Mouse (Mus musculus) MEL (cell line): Measurements from ENCODE around the gene Angptl2. TPM values are rescaled to one million over a fixed set of nuclear protein-coding genes. Genes with fewer than 3 reads are reported as not detected.

Source experiments
- DNase-seq: peaks from one replicate; pipeline ENCODE4 v3.0.0; 2011; ENCODE audit warnings: low read depth, low spot score
- H3K27ac ChIP-seq: 2 replicates; pipeline ENCODE4 v1.5.1; 2012; ENCODE audit warnings: low read depth, mild to moderate bottlenecking, control low read depth, low read length, moderate library complexity; ENCODE audit not compliant: control insufficient read depth
- H3K27me3 ChIP-seq, 2 experiments: fragments of 150-350 bp in 1 of 2; sonication (generic) in 1 of 2; 2 replicates each; pipeline ENCODE4 v1.6.1; 2012; ENCODE audit warnings: low read length in 2 of 2, mild to moderate bottlenecking in 2 of 2, improper control_type of control experiment in 1 of 2, moderate library complexity in 1 of 2; ENCODE audit not compliant: insufficient read depth in 2 of 2, control insufficient read depth in 1 of 2
- H3K36me3 ChIP-seq, 2 experiments: 2 replicates each; pipeline ENCODE4 v1.6.1; 2012 to 2014; ENCODE audit warnings: low read length in 2 of 2, improper control_type of control experiment in 1 of 2, inconsistent platforms in 1 of 2, mild to moderate bottlenecking in 1 of 2; ENCODE audit not compliant: insufficient read depth in 2 of 2, control insufficient read depth in 1 of 2
- H3K4me1 ChIP-seq, 2 experiments: fragments of 150-350 bp in 1 of 2; sonication (generic) in 1 of 2; 2 replicates each; pipeline ENCODE4 v1.6.1; 2012; ENCODE audit warnings: low read length in 2 of 2, improper control_type of control experiment in 1 of 2, mild to moderate bottlenecking in 1 of 2; ENCODE audit not compliant: insufficient read depth in 2 of 2, control insufficient read depth in 1 of 2
- H3K4me3 ChIP-seq, 2 experiments: fragments of 150-350 bp in 1 of 2; sonication (generic) in 1 of 2; 2 replicates each; pipeline ENCODE4 v1.5.1; 2012; ENCODE audit warnings: low read depth in 2 of 2, low read length in 2 of 2, mild to moderate bottlenecking in 2 of 2, moderate library complexity in 2 of 2, control low read depth in 1 of 2, improper control_type of control experiment in 1 of 2; ENCODE audit not compliant: control insufficient read depth in 1 of 2, insufficient read depth in 1 of 2
- H3K79me2 ChIP-seq: 2 replicates; pipeline ENCODE4 v1.6.1; 2012; ENCODE audit warnings: mild to moderate bottlenecking, low read length, moderate library complexity; ENCODE audit not compliant: control insufficient read depth, poor library complexity, insufficient read depth
- H3K9ac ChIP-seq: 2 replicates; pipeline ENCODE4 v1.6.1; 2012; ENCODE audit warnings: low read depth, mild to moderate bottlenecking, control low read depth, low read length, moderate library complexity; ENCODE audit not compliant: control insufficient read depth, poor library complexity, severe bottlenecking
- H3K9me3 ChIP-seq: fragments of 150-350 bp; sonication (generic); replicated peaks from 2 replicates; pipeline ENCODE4 v1.6.1; 2012; ENCODE audit warnings: mild to moderate bottlenecking, low read length, improper control_type of control experiment, moderate library complexity; ENCODE audit not compliant: insufficient read depth
- BHLHE40 ChIP-seq: IDR thresholded peaks from 2 replicates; pipeline ENCODE4 v1.6.1; 2012; ENCODE audit warnings: low read depth, mild to moderate bottlenecking, inconsistent platforms, low read length, improper control_type of control experiment, borderline replicate concordance
- CHD1 ChIP-seq: IDR thresholded peaks from 2 replicates; pipeline ENCODE4 v1.6.1; 2012; ENCODE audit warnings: low read depth, mild to moderate bottlenecking, inconsistent platforms, low read length, improper control_type of control experiment
- CHD2 ChIP-seq: IDR thresholded peaks from 2 replicates; pipeline ENCODE4 v1.6.1; 2011; ENCODE audit warnings: low read length, improper control_type of control experiment
- CTCF ChIP-seq, 3 experiments: IDR thresholded peaks in 2 of 3; conservative IDR thresholded peaks in 1 of 3; 2 replicates each; pipeline ENCODE4 v1.5.1; 2011 to 2012; ENCODE audit warnings: low read length in 3 of 3, low read depth in 2 of 3, mild to moderate bottlenecking in 2 of 3, improper control_type of control experiment in 1 of 3, inconsistent platforms in 1 of 3, mixed read lengths in 1 of 3, moderate library complexity in 1 of 3; ENCODE audit not compliant: control insufficient read depth in 1 of 3, insufficient read depth in 1 of 3, poor library complexity in 1 of 3, severe bottlenecking in 1 of 3
- EP300 ChIP-seq, 2 experiments: IDR thresholded peaks; 2 replicates each; pipeline ENCODE4 v1.6.1; 2011; ENCODE audit warnings: improper control_type of control experiment in 2 of 2, low read length in 2 of 2, low read depth in 1 of 2, mild to moderate bottlenecking in 1 of 2
- GABPA ChIP-seq: IDR thresholded peaks from 2 replicates; pipeline ENCODE4 v1.6.1; 2012; ENCODE audit warnings: low read depth, mild to moderate bottlenecking, inconsistent platforms, low read length, improper control_type of control experiment, moderate library complexity
- GATA1 ChIP-seq: IDR thresholded peaks from 2 replicates; pipeline ENCODE4 v1.6.1; 2011; ENCODE audit warnings: low read depth, low read length, improper control_type of control experiment
- HCFC1 ChIP-seq: IDR thresholded peaks from 2 replicates; pipeline ENCODE4 v1.6.1; 2012; ENCODE audit warnings: low read depth, mild to moderate bottlenecking, inconsistent platforms, low read length, improper control_type of control experiment, moderate library complexity
- JUND ChIP-seq: IDR thresholded peaks from 2 replicates; pipeline ENCODE4 v1.6.1; 2011; ENCODE audit warnings: low read depth, mild to moderate bottlenecking, improper control_type of control experiment, low read length
- KAT2A ChIP-seq: conservative IDR thresholded peaks from 2 replicates; pipeline ENCODE4 v1.6.1; 2012; ENCODE audit warnings: low read depth, low read length, improper control_type of control experiment, inconsistent platforms
- MAFK ChIP-seq: IDR thresholded peaks from 2 replicates; pipeline ENCODE4 v1.6.1; 2011; ENCODE audit warnings: low read depth, mild to moderate bottlenecking, low read length, improper control_type of control experiment, borderline replicate concordance
- MAX ChIP-seq: IDR thresholded peaks from 2 replicates; pipeline ENCODE4 v1.6.1; 2011; ENCODE audit warnings: low read length, improper control_type of control experiment
- MAZ ChIP-seq: IDR thresholded peaks from 2 replicates; pipeline ENCODE4 v1.6.1; 2012; ENCODE audit warnings: low read depth, mild to moderate bottlenecking, inconsistent platforms, low read length, improper control_type of control experiment
- MXI1 ChIP-seq: IDR thresholded peaks from 2 replicates; pipeline ENCODE4 v1.6.1; 2011; ENCODE audit warnings: mild to moderate bottlenecking, low read depth, low read length, improper control_type of control experiment
- MYB ChIP-seq: IDR thresholded peaks from 2 replicates; pipeline ENCODE4 v1.6.1; 2011; ENCODE audit warnings: mild to moderate bottlenecking, low read depth, low read length, improper control_type of control experiment
- NELFE ChIP-seq: IDR thresholded peaks from 2 replicates; pipeline ENCODE4 v1.6.1; 2011; ENCODE audit warnings: low read depth, low read length, improper control_type of control experiment
- POLR2A ChIP-seq, 2 experiments: IDR thresholded peaks; 2 replicates each; pipeline ENCODE4 v1.6.1; 2011 to 2012; ENCODE audit warnings: low read length in 2 of 2, mild to moderate bottlenecking in 2 of 2, control low read depth in 1 of 2, improper control_type of control experiment in 1 of 2, low read depth in 1 of 2, moderate library complexity in 1 of 2; ENCODE audit not compliant: control insufficient read depth in 1 of 2, insufficient read depth in 1 of 2, poor library complexity in 1 of 2
- POLR2AphosphoS2 ChIP-seq: IDR thresholded peaks from 2 replicates; pipeline ENCODE4 v1.6.1; 2011; ENCODE audit warnings: low read length, improper control_type of control experiment
- POLR2AphosphoS5 ChIP-seq: IDR thresholded peaks from 2 replicates; pipeline ENCODE4 v1.6.1; 2012; ENCODE audit warnings: low read depth, borderline replicate concordance, mild to moderate bottlenecking, inconsistent platforms, low read length, moderate library complexity, mixed read lengths
- RAD21 ChIP-seq: IDR thresholded peaks from 2 replicates; pipeline ENCODE4 v1.6.1; 2011; ENCODE audit warnings: mild to moderate bottlenecking, low read depth, low read length, improper control_type of control experiment
- RCOR1 ChIP-seq: IDR thresholded peaks from 2 replicates; pipeline ENCODE4 v1.6.1; 2012; ENCODE audit warnings: low read depth, mild to moderate bottlenecking, inconsistent platforms, low read length, improper control_type of control experiment
- SIN3A ChIP-seq: IDR thresholded peaks from 2 replicates; pipeline ENCODE4 v1.6.1; 2012; ENCODE audit warnings: low read length, improper control_type of control experiment, inconsistent platforms
- SMC3 ChIP-seq: IDR thresholded peaks from 2 replicates; pipeline ENCODE4 v1.6.1; 2011; ENCODE audit warnings: low read depth, low read length, improper control_type of control experiment
- TAL1 ChIP-seq: IDR thresholded peaks from 2 replicates; pipeline ENCODE4 v1.6.1; 2012; ENCODE audit warnings: mild to moderate bottlenecking, inconsistent platforms, low read length, moderate library complexity, mixed read lengths
- TBP ChIP-seq: IDR thresholded peaks from 2 replicates; pipeline ENCODE4 v1.8.0; 2011; ENCODE audit warnings: low read depth, low read length, improper control_type of control experiment
- UBTF ChIP-seq: IDR thresholded peaks from 2 replicates; pipeline ENCODE4 v1.6.1; 2012; ENCODE audit warnings: low read depth, mild to moderate bottlenecking, inconsistent platforms, low read length, improper control_type of control experiment, moderate library complexity, borderline replicate concordance; ENCODE audit not compliant: insufficient read depth
- USF1 ChIP-seq: IDR thresholded peaks from 2 replicates; pipeline ENCODE4 v1.6.1; 2014; ENCODE audit warnings: low read depth, mild to moderate bottlenecking, inconsistent platforms, low read length, improper control_type of control experiment, moderate library complexity
- USF2 ChIP-seq, 2 experiments: IDR thresholded peaks; 2 replicates each; pipeline ENCODE4 v1.6.1; 2011 to 2012; ENCODE audit warnings: improper control_type of control experiment in 2 of 2, low read length in 2 of 2, borderline replicate concordance in 1 of 2, inconsistent platforms in 1 of 2, low read depth in 1 of 2, mild to moderate bottlenecking in 1 of 2; ENCODE audit not compliant: insufficient read depth in 1 of 2
- ZMIZ1 ChIP-seq: IDR thresholded peaks from 2 replicates; pipeline ENCODE4 v1.6.1; 2012; ENCODE audit warnings: low read depth, mild to moderate bottlenecking, inconsistent platforms, low read length, improper control_type of control experiment, moderate library complexity
- ZNF384 ChIP-seq: IDR thresholded peaks from 2 replicates; pipeline ENCODE4 v1.6.1; 2012; ENCODE audit warnings: low read depth, mild to moderate bottlenecking, inconsistent platforms, low read length, improper control_type of control experiment
- polyA plus RNA-seq, 2 experiments: library from polyadenylated mRNA; stranded (reverse) in 1 of 2; unstranded in 1 of 2; fragments of >175 nt in 1 of 2; fragments of >200 nt in 1 of 2; gene quantifications; 2 replicates each; pipeline versions ENCODE4 v1.2.1 to v1.2.4; 2012; ENCODE audit warnings: low replicate concordance in 2 of 2, low read depth in 1 of 2; ENCODE audit not compliant: insufficient read length in 2 of 2, insufficient read depth in 1 of 2, missing spikeins in 1 of 2
- total RNA-seq: library from RNA; depleted of rRNA; stranded (reverse); fragments of 300-350 nt; gene quantifications from 2 replicates; pipeline ENCODE4 v1.2.3, GENCODE M21; 2012

Angptl2 gene
- total and polyA plus RNA-seq, 3 experiments = 0.08 TPM; not detected in 2

GRCm38 (mm10) chr2:33290491-33290890 is 74.6 kb downstream of the Angptl2 start:
- peaks cover 2 to 20% of the 10 kb centered on the region in 2 experiments; a peak in 3 of 4 replicates for H3K4me1 ChIP-seq
- H3K9me3 ChIP-seq = no peaks in the 10 kb centered on the region
- H3K9ac ChIP-seq = no peak overlapping the region
- no peaks in the 10 kb centered on the region for H3K79me2 ChIP-seq
- no peak overlapping the region for H3K27ac ChIP-seq
- H3K4me3 ChIP-seq = no peak overlapping the region
- no peak for TF ChIP-seq POLR2A (IDR thresholded peaks at IDR 0.05; ENCODE audit: control insufficient read depth in 1 of 2, insufficient read depth in 1 of 2, low read depth in 1 of 2, low read length in 2 of 2, poor library complexity in 1 of 2)
- TF ChIP-seq POLR2AphosphoS5 = no peak
- TF ChIP-seq NELFE = no peak
- no peak for TF ChIP-seq MAFK
- TF ChIP-seq ZMIZ1 = no peak
- no peak for TF ChIP-seq GATA1
- TF ChIP-seq KAT2A = no peak
- TF ChIP-seq TAL1 = no peak
- no peak for TF ChIP-seq UBTF
- no peak for TF ChIP-seq JUND
- no peak for TF ChIP-seq SMC3
- TF ChIP-seq CHD2 = no peak
- TF ChIP-seq USF1 = no peak
- no peak for TF ChIP-seq BHLHE40
- no peak for TF ChIP-seq POLR2AphosphoS2
- TF ChIP-seq MAX = no peak
- TF ChIP-seq TBP = no peak
- TF ChIP-seq EP300 (IDR thresholded peaks at IDR 0.05; ENCODE audit: low read depth in 1 of 2, low read length in 2 of 2) = no peak
- no peak for TF ChIP-seq RAD21
- no peak for TF ChIP-seq HCFC1
- H3K36me3 ChIP-seq = peaks cover 0 to 4% of the 10 kb centered on the region in 2 experiments; a peak in 1 of 4 replicates
- no peak for DNase-seq
- H3K27me3 ChIP-seq = no peaks in the 10 kb centered on the region

- peak overlapping the region; percentile 82 for H3K27ac ChIP-seq
- H3K4me1 ChIP-seq = peaks cover 2 to 20% of the 10 kb centered on the region in 2 experiments; a peak in 3 of 4 replicates
- H3K9ac ChIP-seq = peak overlapping the region; percentile 59
- H3K27me3 ChIP-seq = no peaks in the 10 kb centered on the region
- DNase-seq = peak; percentile 82
- no peaks in the 10 kb centered on the region for H3K79me2 ChIP-seq
- H3K9me3 ChIP-seq = no peaks in the 10 kb centered on the region
- peak overlapping the region; percentile 43 to 65; a peak in 3 of 4 replicates for H3K4me3 ChIP-seq
- peaks cover 0 to 4% of the 10 kb centered on the region in 2 experiments; a peak in 1 of 4 replicates for H3K36me3 ChIP-seq
- TF ChIP-seq RAD21 = no peak
- TF ChIP-seq POLR2AphosphoS5 = no peak
- TF ChIP-seq MYB = no peak
- no peak for TF ChIP-seq POLR2A (IDR thresholded peaks at IDR 0.05; ENCODE audit: control insufficient read depth in 1 of 2, insufficient read depth in 1 of 2, low read depth in 1 of 2, low read length in 2 of 2, poor library complexity in 1 of 2)
- no peak for TF ChIP-seq USF1
- TF ChIP-seq MXI1 = no peak
- TF ChIP-seq UBTF = no peak
- no peak for TF ChIP-seq SMC3
- TF ChIP-seq EP300 (IDR thresholded peaks at IDR 0.05; ENCODE audit: low read depth in 1 of 2, low read length in 2 of 2) = peak; percentile 22 to 24; a peak in 1 of 4 replicates
- no peak for TF ChIP-seq KAT2A
- no peak for TF ChIP-seq JUND
- peak; percentile 20; the same call in 1 of the 2 replicates for TF ChIP-seq SIN3A
- no peak for TF ChIP-seq ZNF384
- TF ChIP-seq GABPA = no peak
- no peak for TF ChIP-seq TBP
- TF ChIP-seq CTCF (IDR thresholded peaks at IDR 0.05 in 2 of 3, conservative IDR thresholded peaks at IDR 0.05 in 1 of 3; ENCODE audit: control insufficient read depth in 1 of 3, insufficient read depth in 1 of 3, low read depth in 2 of 3, low read length in 3 of 3, poor library complexity in 1 of 3, severe bottlenecking in 1 of 3) = no peak
- TF ChIP-seq MAZ = no peak
- TF ChIP-seq ZMIZ1 = no peak
- TF ChIP-seq TAL1 = no peak
- peak; percentile 59; the same call in 1 of the 2 replicates for TF ChIP-seq RCOR1
- no peak for TF ChIP-seq MAX
- no peak for TF ChIP-seq CHD1
- no peak for TF ChIP-seq USF2 (IDR thresholded peaks at IDR 0.05; ENCODE audit: borderline replicate concordance in 1 of 2, insufficient read depth in 1 of 2, low read depth in 1 of 2, low read length in 2 of 2)
Observed at GRCm38 (mm10) chr2:33292057-33292456, 76.2 kb downstream of the Angptl2 start.
